Mouse (Mus musculus): ENCODE measurements around the gene Anks4b.

DNA sequence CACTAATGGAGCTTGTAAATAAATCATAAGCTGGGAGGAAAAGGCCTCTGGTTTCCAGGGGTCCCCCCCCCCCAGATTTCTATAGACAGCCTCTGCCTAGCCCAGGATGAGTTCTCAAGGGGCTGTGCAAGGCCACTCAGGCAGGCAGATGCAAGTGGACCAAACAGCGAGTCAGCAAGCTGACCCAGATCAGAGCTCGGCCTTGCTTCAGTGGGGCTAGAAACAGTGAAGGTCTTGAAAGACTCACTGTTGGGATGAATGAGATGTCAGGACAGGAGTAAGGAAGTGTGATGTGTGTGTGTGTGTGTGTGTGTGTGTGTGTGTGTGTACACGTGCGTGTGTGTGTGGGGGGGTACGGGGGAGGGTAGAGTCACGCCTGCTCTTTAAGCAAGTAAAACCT, 19.2 kb downstream of the Anks4b start:
- TF ChIP-seq CTCF (IDR thresholded peaks at IDR 0.05; ENCODE audit: low read depth, low read length) (no peak), POLR2A (IDR thresholded peaks at IDR 0.05; ENCODE audit: extremely low read depth, insufficient read depth, low read length) (no peak)
